Mouse (Mus musculus) liver, postnatal 0 days (tissue): ENCODE measurements around the gene Lingo2. TPM values are rescaled to one million over a fixed set of nuclear protein-coding genes. Genes with fewer than 3 reads are reported as not detected.

Experiments
- ATAC-seq: fragments of 200-750 bp; cut with Nextera tagmentation; 2 replicates; pipeline ENCODE4 v1.8.0; 2017; ENCODE audit warnings: mild to moderate bottlenecking, moderate library complexity
- DNase-seq: peaks from one replicate; pipeline ENCODE4 v3.0.0-alpha.2; 2016
- H3K27ac ChIP-seq: fragments of 300-500 bp; sonication (generic); 2 replicates; pipeline ENCODE4 v1.5.1; 2014; ENCODE audit warnings: antibody characterized with exemption, moderate library complexity, mild to moderate bottlenecking, low read depth
- H3K27me3 ChIP-seq: fragments of 300-500 bp; sonication (generic); 2 replicates; pipeline ENCODE4 v1.6.1; 2014; ENCODE audit warnings: low read length, control low read depth, mixed read lengths; ENCODE audit not compliant: insufficient read depth
- H3K36me3 ChIP-seq: fragments of 300-500 bp; sonication (generic); replicated peaks from 2 replicates; pipeline ENCODE4 v1.6.1; 2014; ENCODE audit warnings: mild to moderate bottlenecking, control low read depth, low read length, moderate library complexity, mixed read lengths; ENCODE audit not compliant: insufficient read depth
- H3K4me1 ChIP-seq: fragments of 300-500 bp; sonication (generic); 2 replicates; pipeline ENCODE4 v1.6.1; 2014; ENCODE audit warnings: antibody characterized with exemption, mild to moderate bottlenecking, control low read depth; ENCODE audit not compliant: insufficient read depth
- H3K4me2 ChIP-seq: fragments of 300-500 bp; sonication (generic); 2 replicates; pipeline ENCODE4 v1.6.1; 2014; ENCODE audit warnings: low read depth, mild to moderate bottlenecking, low read length, moderate library complexity, mixed read lengths
- H3K4me3 ChIP-seq: fragments of 300-500 bp; sonication (generic); 2 replicates; pipeline ENCODE4 v1.5.1; 2014; ENCODE audit warnings: low read depth, low read length
- H3K9ac ChIP-seq: fragments of 300-500 bp; sonication (generic); replicated peaks from 2 replicates; pipeline ENCODE4 v1.6.1; 2014; ENCODE audit warnings: mild to moderate bottlenecking, moderate library complexity
- H3K9me3 ChIP-seq: fragments of 300-500 bp; sonication (generic); 2 replicates; pipeline ENCODE4 v1.6.1; 2016; ENCODE audit warnings: mild to moderate bottlenecking, control low read depth, low read length, mixed read lengths
- CTCF ChIP-seq: sonication (generic); IDR thresholded peaks from 2 replicates; pipeline ENCODE4 v1.5.1; 2016; ENCODE audit warnings: antibody characterized with exemption, low read depth
- EP300 ChIP-seq: IDR thresholded peaks from 2 replicates; pipeline ENCODE4 v1.6.1; 2016; ENCODE audit warnings: antibody characterized with exemption, low read depth, mild to moderate bottlenecking
- WGBS: fragments of 180-500 bp; shearing (Covaris S2); extraction: QIAGEN DNeasy Blood & Tissue Kit; methylation state at CpG from one replicate; pipeline ENCODE4 v1.1.7; 2014; ENCODE audit not compliant: insufficient replicate concordance; 5-methylcytosine and 5-hydroxymethylcytosine counted together
- polyA plus RNA-seq: library from polyadenylated mRNA; unstranded; fragments of >200 nt; fragmentation: Nextera tagmentation; extraction: Ambion mirVana; gene quantifications from 2 replicates; pipeline ENCODE4 v1.2.1, GENCODE M21; 2015

Gene Lingo2
- polyA plus RNA-seq, 1 experiment from 2014 or later: not detected

- 65% methylated on average over 2 of the region's 2 CpGs for WGBS
- Histone ChIP-seq H3K9me3 (no peaks in the 10 kb centered on the region), H3K27ac (no peak overlapping the region), H3K27me3 (no peaks in the 10 kb centered on the region), H3K4me2 (no peak overlapping the region), H3K4me3 (no peak overlapping the region), H3K9ac (no peak overlapping the region), H3K4me1 (no peaks in the 10 kb centered on the region), H3K36me3 (no peaks in the 10 kb centered on the region)
- TF ChIP-seq CTCF: no peak
- no peak for TF ChIP-seq EP300
- no peak for DNase-seq
- no peak for ATAC-seq
These were observed 220.9 kb downstream of the Lingo2 start for GRCm38 (mm10) chr4:36730691-36731090.

- Histone ChIP-seq H3K9me3 (no peaks in the 10 kb centered on the region), H3K36me3 (no peaks in the 10 kb centered on the region), H3K27me3 (no peaks in the 10 kb centered on the region), H3K9ac (no peak overlapping the region), H3K4me2 (no peak overlapping the region), H3K27ac (no peak overlapping the region), H3K4me3 (no peak overlapping the region), H3K4me1 (no peaks in the 10 kb centered on the region)
- WGBS: 57% methylated on average over 1 of the region's 1 CpGs
- DNase-seq (no peak), ATAC-seq (no peak)
- TF ChIP-seq CTCF: no peak
These were observed 235.1 kb downstream of the Lingo2 start for GRCm38 (mm10) chr4:36716411-36716810.

- H3K4me1 ChIP-seq: no peaks in the 10 kb centered on the region
- ATAC-seq: no peak
- no peak overlapping the region for H3K4me3 ChIP-seq
- H3K9me3 ChIP-seq: no peaks in the 10 kb centered on the region
- 55% methylated on average over 3 of the region's 3 CpGs for WGBS
- DNase-seq: no peak
- no peak overlapping the region for H3K4me2 ChIP-seq
- H3K36me3 ChIP-seq: no peaks in the 10 kb centered on the region
- no peak overlapping the region for H3K9ac ChIP-seq
- TF ChIP-seq EP300 (no peak), CTCF (no peak)
- H3K27ac ChIP-seq: no peak overlapping the region
- H3K27me3 ChIP-seq: no peaks in the 10 kb centered on the region
These were observed 252.7 kb downstream of the Lingo2 start for GRCm38 (mm10) chr4:36698888-36699287.

- no peaks in the 10 kb centered on the region for H3K4me1 ChIP-seq
- 66% methylated on average over 2 of the region's 2 CpGs for WGBS
- no peak overlapping the region for H3K27ac ChIP-seq
- no peak; the same call in 1 of the 2 replicates for ATAC-seq
- TF ChIP-seq EP300 (peak; percentile 59; the same call in 1 of the 2 replicates), CTCF (no peak)
- no peaks in the 10 kb centered on the region for H3K27me3 ChIP-seq
- H3K36me3 ChIP-seq: no peaks in the 10 kb centered on the region
- H3K4me3 ChIP-seq: no peak overlapping the region
- no peak for DNase-seq
- no peaks in the 10 kb centered on the region for H3K9me3 ChIP-seq
- no peak overlapping the region for H3K4me2 ChIP-seq
- no peak overlapping the region for H3K9ac ChIP-seq
These were observed 254.7 kb downstream of the Lingo2 start for GRCm38 (mm10) chr4:36696810-36697209.

- no peaks in the 10 kb centered on the region for H3K27me3 ChIP-seq
- H3K9me3 ChIP-seq: no peaks in the 10 kb centered on the region
- H3K4me3 ChIP-seq: no peak overlapping the region
- H3K27ac ChIP-seq: no peak overlapping the region
- no peak overlapping the region for H3K9ac ChIP-seq
- WGBS: 76% methylated on average over 2 of the region's 2 CpGs
- H3K4me1 ChIP-seq: no peaks in the 10 kb centered on the region
- DNase-seq (no peak), ATAC-seq (no peak)
- no peak overlapping the region for H3K4me2 ChIP-seq
- no peaks in the 10 kb centered on the region for H3K36me3 ChIP-seq
- TF ChIP-seq CTCF (no peak), EP300 (no peak)
These were observed 291.6 kb downstream of the Lingo2 start for GRCm38 (mm10) chr4:36659920-36660319.

GRCm38 (mm10) chr4:36647753-36648152 lies 303.8 kb downstream of the Lingo2 start:
- Histone ChIP-seq H3K4me3 (no peak overlapping the region), H3K4me1 (no peaks in the 10 kb centered on the region), H3K27ac (no peak overlapping the region), H3K36me3 (no peaks in the 10 kb centered on the region), H3K9ac (no peak overlapping the region), H3K4me2 (no peak overlapping the region), H3K27me3 (no peaks in the 10 kb centered on the region), H3K9me3 (no peaks in the 10 kb centered on the region)
- no peak for TF ChIP-seq CTCF
- no peak for TF ChIP-seq EP300
- ATAC-seq: no peak
- no peak for DNase-seq

- no peak for DNase-seq
- no peak overlapping the region for H3K9ac ChIP-seq
- H3K4me3 ChIP-seq: no peak overlapping the region
- 72% methylated on average over 2 of the region's 2 CpGs for WGBS
- TF ChIP-seq EP300 (no peak), CTCF (no peak)
- H3K27me3 ChIP-seq: no peaks in the 10 kb centered on the region
- no peaks in the 10 kb centered on the region for H3K4me1 ChIP-seq
- H3K27ac ChIP-seq: no peak overlapping the region
- no peak overlapping the region for H3K4me2 ChIP-seq
- no peaks in the 10 kb centered on the region for H3K9me3 ChIP-seq
- no peaks in the 10 kb centered on the region for H3K36me3 ChIP-seq
- ATAC-seq: no peak
These were observed 315.9 kb downstream of the Lingo2 start for GRCm38 (mm10) chr4:36635666-36636065.
